Mouse (Mus musculus) adipocyte (in vitro differentiated cells): ENCODE measurements at regions not wholly inside any gene's neighbourhood (a gene's known extent, or its start where the extent isn't known, plus 50 kb on each side); places are given as distances from the start of the nearest gene placed in this dataset.
A peak's percentile ranks its signal among the peaks of the same experiment; 100 is the strongest.

Experiments used
- DNase-seq: peaks from one replicate; pipeline ENCODE4 v3.0.0-alpha.2; 2016; ENCODE audit warnings: low spot score

GRCm38 (mm10) chr1:40907813-40908212 lies 102.4 kb downstream of the Tmem182 start:
- no peak for DNase-seq

DNA sequence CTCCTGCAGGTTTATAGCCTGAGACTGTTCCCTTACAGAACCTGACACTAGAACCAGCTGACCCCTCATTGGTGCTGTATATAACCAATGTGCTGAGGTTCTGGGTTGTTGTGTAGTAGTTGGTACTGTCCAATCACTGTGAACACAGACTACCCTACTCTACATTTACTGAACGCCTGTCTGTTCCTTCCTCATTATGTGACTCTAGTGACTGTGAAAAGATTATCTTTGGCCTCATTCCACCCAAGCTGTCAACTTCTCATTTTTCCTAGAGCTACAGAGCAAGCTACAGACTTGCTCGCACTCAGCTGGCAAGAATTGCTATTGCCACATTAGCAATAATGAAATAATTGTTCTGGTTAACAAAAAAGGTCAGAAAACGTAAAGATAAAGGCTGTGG lies 108.2 kb downstream of the Tmem182 start:
- DNase-seq: no peak

- no peak for DNase-seq
Observed at GRCm38 (mm10) chr1:40924271-40924670, 118.9 kb downstream of the Tmem182 start.

- no peak for DNase-seq
Observed at GRCm38 (mm10) chr1:40924780-40925179, 119.4 kb downstream of the Tmem182 start.

DNA sequence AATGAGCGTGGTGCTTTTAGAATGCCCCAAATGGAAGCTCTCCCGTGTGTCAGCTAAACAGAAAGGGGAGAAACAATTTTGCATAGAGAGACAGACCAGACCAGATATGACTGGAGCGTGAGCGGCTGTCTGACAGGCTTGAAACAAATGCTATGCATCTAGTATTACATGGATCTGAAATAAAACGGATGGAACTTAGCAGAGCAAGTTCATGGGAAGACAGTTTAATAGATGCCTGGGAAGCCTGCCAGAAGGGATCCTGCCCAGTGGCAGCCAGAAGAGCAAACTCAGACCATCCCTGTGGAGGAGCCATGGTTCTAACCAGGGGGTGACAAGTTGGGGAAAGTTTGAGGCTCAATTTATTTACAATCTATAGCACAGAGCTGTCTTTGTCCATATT lies 126.0 kb downstream of the Tmem182 start:
- DNase-seq: no peak

DNA sequence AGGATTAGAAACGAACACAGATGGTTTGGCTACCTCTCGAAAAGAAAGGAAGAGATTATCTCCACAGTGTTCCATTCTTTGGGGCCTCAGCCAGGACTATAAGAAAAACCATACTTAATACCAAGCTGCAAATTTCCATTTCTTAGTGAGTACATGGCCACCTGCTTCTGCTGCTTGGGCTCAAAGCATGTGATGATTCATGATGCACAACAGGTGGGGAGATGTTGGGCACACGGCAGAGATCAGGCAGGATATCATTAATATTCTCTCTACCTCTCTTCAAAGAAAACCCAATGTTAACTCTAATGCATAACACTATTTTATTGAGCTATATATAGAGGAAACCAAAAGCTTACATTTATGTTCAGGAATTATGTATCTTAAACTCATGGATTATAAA lies 131.3 kb downstream of the Tmem182 start:
- no peak for DNase-seq

DNA sequence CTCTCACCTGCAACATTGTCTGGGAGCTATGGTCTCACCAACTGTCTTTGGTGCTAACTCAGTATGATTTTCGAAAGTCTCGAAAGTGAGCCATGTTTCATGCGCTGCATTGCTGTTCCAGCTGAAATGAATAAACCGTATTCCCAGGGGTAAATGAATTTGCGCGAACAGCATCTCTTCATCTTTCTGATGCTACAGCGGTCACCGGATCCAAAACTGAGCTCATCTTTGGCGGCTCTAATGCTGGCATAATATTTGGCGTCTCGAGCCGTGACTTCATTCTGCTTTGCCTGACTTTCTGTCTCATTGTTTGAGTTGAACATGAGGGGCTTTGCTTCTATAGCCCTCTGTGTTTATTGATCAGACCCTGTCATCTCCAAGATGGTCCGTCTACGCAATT lies 137.3 kb downstream of the Tmem182 start:
- DNase-seq: no peak

- no peak for DNase-seq
Observed at GRCm38 (mm10) chr1:40943165-40943564, 137.8 kb downstream of the Tmem182 start.

GRCm38 (mm10) chr1:40950641-40951040 lies 145.2 kb downstream of the Tmem182 start:
- DNase-seq: no peak

GRCm38 (mm10) chr1:40954720-40955163 lies 149.3 kb downstream of the Tmem182 start:
- DNase-seq: no peak

GRCm38 (mm10) chr1:40967768-40968504 lies 162.5 kb downstream of the Tmem182 start:
- no peak for DNase-seq

DNA sequence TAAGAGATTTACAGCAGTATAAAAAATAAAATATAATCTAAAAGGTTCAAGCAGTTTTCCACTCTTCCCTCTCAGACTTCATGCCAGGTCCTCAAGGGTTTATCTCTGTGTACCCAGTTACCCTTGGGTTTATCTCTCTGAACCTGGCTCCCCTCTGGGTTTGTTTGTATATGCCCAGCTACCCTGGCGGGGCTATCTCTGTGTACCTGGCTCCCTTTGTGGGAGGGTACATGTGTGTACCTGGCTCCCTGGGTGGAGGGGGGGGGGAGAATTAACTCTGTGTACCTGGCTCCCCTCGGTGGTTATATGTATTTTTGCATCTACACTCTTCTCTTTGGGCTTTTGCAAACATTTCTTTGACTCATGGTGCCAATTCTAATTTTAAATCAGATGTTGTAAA lies 178.4 kb downstream of the Tmem182 start:
- no peak for DNase-seq

GRCm38 (mm10) chr1:40993327-40993726 lies 187.9 kb downstream of the Tmem182 start:
- no peak for DNase-seq

GRCm38 (mm10) chr1:41001154-41001949 lies 196.0 kb downstream of the Tmem182 start:
- DNase-seq: peak; percentile 13

DNA sequence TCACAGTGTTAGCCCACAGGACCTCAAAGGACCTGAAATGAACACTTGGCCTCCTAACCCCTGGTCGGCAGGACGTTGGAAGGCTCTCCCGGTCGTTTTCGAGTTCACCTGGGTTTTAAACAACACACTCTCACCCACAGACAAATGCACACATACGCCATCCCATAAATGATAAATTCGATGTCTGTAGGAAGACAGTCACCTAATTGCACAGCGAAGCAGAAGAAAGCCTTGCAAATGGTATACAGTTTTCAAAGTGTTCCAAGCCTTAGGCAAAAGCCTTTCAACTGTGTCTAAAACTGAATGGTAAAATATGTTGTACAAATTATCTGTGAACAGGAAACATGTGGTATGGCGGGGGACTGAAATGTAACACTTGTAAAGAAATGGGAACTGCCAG lies 196.6 kb downstream of the Tmem182 start:
- DNase-seq: no peak

DNA sequence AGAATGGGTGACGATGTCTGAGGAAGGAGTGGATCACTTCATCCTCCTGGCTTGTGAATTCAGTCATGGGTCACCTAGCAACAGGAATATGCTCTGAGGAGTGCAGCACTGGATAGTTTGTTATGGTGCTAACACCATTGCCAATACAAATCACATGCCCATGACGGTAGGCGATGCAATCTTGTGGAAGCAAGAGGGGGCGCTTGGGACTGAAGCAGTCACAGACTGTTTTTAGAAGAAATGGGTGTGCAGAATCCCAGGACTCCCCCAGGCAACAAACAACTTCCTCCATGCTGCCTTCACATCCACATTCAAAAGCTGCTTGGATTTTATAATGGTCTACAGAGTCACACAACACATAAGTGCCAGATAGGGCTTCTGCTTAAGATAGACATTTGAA lies 221.5 kb downstream of the Tmem182 start:
- no peak for DNase-seq

DNA sequence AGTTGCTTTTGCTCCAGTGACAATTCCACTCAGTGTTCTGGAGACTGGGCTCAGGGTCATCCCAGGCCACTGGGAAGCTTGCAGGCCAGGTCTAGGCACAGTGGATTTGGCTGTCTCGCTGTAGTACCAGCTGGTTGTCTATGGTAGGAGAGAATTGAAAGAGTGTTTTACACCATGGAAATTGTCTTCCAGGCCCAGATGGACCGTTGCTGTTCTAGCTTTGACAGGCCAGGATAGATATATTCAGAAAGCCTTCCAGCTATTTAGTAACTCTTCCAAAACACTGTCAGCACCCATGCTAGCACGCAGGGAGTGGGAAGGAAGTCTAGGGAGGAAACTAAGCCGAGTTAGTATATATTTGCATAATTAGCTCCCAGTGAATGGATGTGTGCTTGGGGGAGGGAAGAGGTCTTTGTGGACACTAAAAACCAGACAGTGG lies 222.2 kb downstream of the Tmem182 start:
- peak; percentile 31 for DNase-seq

- DNase-seq: no peak
Observed at GRCm38 (mm10) chr1:41028021-41028420, 222.6 kb downstream of the Tmem182 start.

- no peak for DNase-seq
Observed at GRCm38 (mm10) chr1:41035085-41035880, 229.9 kb downstream of the Tmem182 start.

DNA sequence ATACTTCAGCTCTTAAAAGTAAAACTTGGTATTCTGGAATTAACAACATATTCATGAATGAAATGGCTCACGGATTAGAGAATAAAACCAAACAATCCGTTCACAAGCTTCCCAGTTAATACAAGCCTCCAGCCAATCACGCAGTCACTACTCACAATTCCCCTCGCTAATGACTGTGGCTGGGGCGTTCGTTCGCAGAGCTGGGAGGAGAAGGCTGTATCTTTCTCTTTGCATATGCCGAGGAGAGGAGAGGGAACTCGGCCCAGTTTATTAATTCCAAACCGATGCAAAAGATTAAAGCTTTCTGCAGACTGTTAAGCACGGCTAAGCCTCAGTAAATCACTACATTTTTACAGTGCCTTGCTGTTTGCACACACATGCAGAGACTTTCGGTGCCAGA lies 231.5 kb downstream of the Tmem182 start:
- no peak for DNase-seq

GRCm38 (mm10) chr1:41054426-41054955 lies 249.1 kb downstream of the Tmem182 start:
- no peak for DNase-seq

- no peak for DNase-seq
Observed at GRCm38 (mm10) chr1:41055761-41056160, 250.4 kb downstream of the Tmem182 start.
